ENCODE assay signal across 24 mouse cellular contexts in the genomic region with DNA sequence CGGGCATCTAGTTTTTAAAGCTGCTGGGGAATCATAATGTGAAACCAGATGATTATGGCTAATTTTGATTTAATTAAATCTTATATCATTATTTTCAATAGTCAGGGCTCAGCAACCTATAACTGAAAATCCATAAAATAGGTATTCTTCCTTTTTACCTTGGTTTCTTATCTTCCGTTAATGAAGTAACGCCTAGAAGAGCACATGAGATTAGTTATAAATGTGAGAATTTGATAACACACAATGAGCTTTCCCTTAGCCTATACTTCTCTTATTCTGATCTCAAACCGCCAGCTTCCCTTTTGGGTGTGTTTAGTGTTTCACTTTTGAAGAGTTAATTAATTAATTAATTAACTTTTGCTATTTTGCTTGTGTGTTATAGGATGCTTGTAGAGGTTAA. TPM values are rescaled to one million over a fixed set of nuclear protein-coding genes. Genes with fewer than 3 reads are reported as not detected.
DNase-seq lines count a peak whose midpoint lies in the region; ATAC-seq and TF ChIP-seq lines count a peak whose summit lies in the region.
"Had no signal": no experiment of that assay in that cellular context is flagged by ENCODE, and none has a peak within 500 bp of the region (broad histone marks: within the 10 kb centered on the region; RNA-seq: fewer than 3 reads in every experiment).

No protein-coding gene starts in this region.

- intact Hi-C loops in heart, postnatal 10 days (cut with DNase I) = loop anchor here (5.0 kb wide), 1 partner anchor 111 kb away; the partner anchor contains the start of gene Ntng1

- WGBS in midbrain, embryonic 11.5 days = 92% methylated on average over 4 of the region's 4 CpGs
- WGBS in midbrain, embryonic 13.5 days = 92% methylated on average over 4 of the region's 4 CpGs

- TF ChIP-seq EP300 in MEL (IDR thresholded peaks at IDR 0.05; ENCODE audit: low read depth in 1 of 2, low read length in 2 of 2) = peak; percentile 85 to 88

- no peak for TF ChIP-seq POLR2A in MEL (IDR thresholded peaks at IDR 0.05; ENCODE audit: control insufficient read depth in 1 of 2, insufficient read depth in 1 of 2, low read depth in 1 of 2, low read length in 2 of 2, poor library complexity in 1 of 2)

- H3K27ac ChIP-seq in midbrain, embryonic 11.5 days (ENCODE audit: low read depth, low read length) = no peak overlapping the region
- H3K27ac ChIP-seq in midbrain, embryonic 13.5 days = no peak overlapping the region
- H3K27ac ChIP-seq in MEL (ENCODE audit: control insufficient read depth, low read depth, low read length) = peak overlapping the region; percentile 84

- H3K36me3 ChIP-seq in midbrain, embryonic 11.5 days (ENCODE audit: control insufficient read depth, insufficient read depth, low read length) = no peaks in the 10 kb centered on the region
- H3K36me3 ChIP-seq in midbrain, embryonic 13.5 days = no peaks in the 10 kb centered on the region
- H3K36me3 ChIP-seq in MEL (ENCODE audit: control insufficient read depth in 1 of 2, insufficient read depth in 2 of 2, low read length in 2 of 2) = peaks cover 0 to 24% of the 10 kb centered on the region in 2 experiments; a peak in 2 of 4 replicates

- no peak for ATAC-seq in midbrain, embryonic 11.5 days (ENCODE audit: low FRiP score)
- no peak for ATAC-seq in midbrain, embryonic 13.5 days
- ATAC-seq: activated CD4-positive, CD25-positive, alpha-beta regulatory T cell, adult 4 months; CD4-positive, CD25-positive, alpha-beta regulatory T cell, adult 4 months; Patski had no signal

- no peak overlapping the region for H3K9ac ChIP-seq in midbrain, embryonic 11.5 days (ENCODE audit: low read length)
- H3K9ac ChIP-seq in midbrain, embryonic 13.5 days (replicated peaks) = no peak overlapping the region
- H3K9ac ChIP-seq in MEL (ENCODE audit: control insufficient read depth, low read depth, low read length, poor library complexity, severe bottlenecking) = peak overlapping the region; percentile 53

- DNase-seq in midbrain, embryonic 11.5 days (ENCODE audit: low spot score, missing footprints) = peak; percentile 10
- DNase-seq in MEL (ENCODE audit: low read depth, low spot score) (peak; percentile 58), MEL-GATA-1-ER (ENCODE audit: extremely low read depth, low read depth) (peak; percentile 26), adipocyte (ENCODE audit: low spot score) (no peak)
- no peak for DNase-seq in heart, postnatal 10 days
- DNase-seq: adrenal gland, adult 2 months; adrenal gland, adult 8-10 months; adrenal gland, postnatal 10 days; adrenal gland, postnatal 14 days; adrenal gland, postnatal 25 days; adrenal gland, postnatal 36 days; B cell, adult 2 months; cerebellum, adult 11 months; cerebellum, adult 11-12 months; cerebellum, adult 18-20 months; cerebellum, adult 2 months; cerebellum, adult 8-10 months; cerebellum, adult 9-10 months had no signal

- no peaks in the 10 kb centered on the region for H3K9me3 ChIP-seq in midbrain, embryonic 11.5 days (ENCODE audit: control insufficient read depth, low read length)
- H3K9me3 ChIP-seq in midbrain, embryonic 13.5 days = no peaks in the 10 kb centered on the region
- no peaks in the 10 kb centered on the region for H3K9me3 ChIP-seq in MEL (replicated peaks; ENCODE audit: insufficient read depth, low read length)
- H3K9me3 ChIP-seq: G1E had no signal

- H3K4me2 ChIP-seq in midbrain, embryonic 11.5 days = no peak overlapping the region
- no peak overlapping the region for H3K4me2 ChIP-seq in midbrain, embryonic 13.5 days (replicated peaks)

- TF ChIP-seq CTCF in MEL (IDR thresholded peaks at IDR 0.05 in 2 of 3, conservative IDR thresholded peaks at IDR 0.05 in 1 of 3; ENCODE audit: control insufficient read depth in 1 of 3, insufficient read depth in 1 of 3, low read depth in 2 of 3, low read length in 3 of 3, poor library complexity in 1 of 3, severe bottlenecking in 1 of 3) = no peak

- H3K27me3 ChIP-seq in midbrain, embryonic 11.5 days (ENCODE audit: control insufficient read depth, insufficient read depth, low read length) = no peaks in the 10 kb centered on the region
- no peaks in the 10 kb centered on the region for H3K27me3 ChIP-seq in midbrain, embryonic 13.5 days
- no peaks in the 10 kb centered on the region for H3K27me3 ChIP-seq in MEL (ENCODE audit: control insufficient read depth in 1 of 2, insufficient read depth in 2 of 2, low read length in 2 of 2)
- H3K27me3 ChIP-seq: CH12.LX had no signal

- peaks cover 23% of the 10 kb centered on the region for H3K79me2 ChIP-seq in MEL (ENCODE audit: control insufficient read depth, insufficient read depth, low read length, poor library complexity)

- no peak for TF ChIP-seq RAD21 in MEL (IDR thresholded peaks at IDR 0.05; ENCODE audit: low read depth, low read length)

- peaks cover 9% of the 10 kb centered on the region for H3K4me1 ChIP-seq in midbrain, embryonic 11.5 days (ENCODE audit: control insufficient read depth, insufficient read depth, low read length)
- H3K4me1 ChIP-seq in midbrain, embryonic 13.5 days (replicated peaks) = peaks cover 14% of the 10 kb centered on the region
- peaks cover 10 to 11% of the 10 kb centered on the region in 2 experiments for H3K4me1 ChIP-seq in MEL (ENCODE audit: control insufficient read depth in 1 of 2, insufficient read depth in 2 of 2, low read length in 2 of 2)

- no peak overlapping the region for H3K4me3 ChIP-seq in midbrain, embryonic 11.5 days (ENCODE audit: low read depth, low read length)
- H3K4me3 ChIP-seq in midbrain, embryonic 13.5 days (replicated peaks) = no peak overlapping the region
- peak overlapping the region; percentile 45 to 46 for H3K4me3 ChIP-seq in MEL (ENCODE audit: control insufficient read depth in 1 of 2, insufficient read depth in 1 of 2, low read depth in 2 of 2, low read length in 2 of 2)

TF ChIP-seq in MEL, 35 proteins besides CTCF, POLR2A, EP300 and RAD21:
- TF ChIP-seq MAZ (IDR thresholded peaks at IDR 0.05; ENCODE audit: low read depth, low read length) (no peak), SIN3A (IDR thresholded peaks at IDR 0.05; ENCODE audit: low read length) (peak; percentile 54), GATA1 (IDR thresholded peaks at IDR 0.05; ENCODE audit: low read depth, low read length) (peak; percentile 88), RCOR1 (IDR thresholded peaks at IDR 0.05; ENCODE audit: low read depth, low read length) (no peak; the same call in 1 of the 2 replicates), ETS1 (IDR thresholded peaks at IDR 0.05; ENCODE audit: low read depth, low read length) (peak; percentile 78), MXI1 (IDR thresholded peaks at IDR 0.05; ENCODE audit: low read depth, low read length) (peak; percentile 13; the same call in 1 of the 2 replicates), HCFC1 (IDR thresholded peaks at IDR 0.05; ENCODE audit: low read depth, low read length) (peak; percentile 65; the same call in 1 of the 2 replicates), BHLHE40 (IDR thresholded peaks at IDR 0.05; ENCODE audit: borderline replicate concordance, low read depth, low read length) (0 out of 2 replicates have a peak, but pooled peaks have one; percentile 16), ZNF384 (IDR thresholded peaks at IDR 0.05; ENCODE audit: low read depth, low read length) (no peak), MYB (IDR thresholded peaks at IDR 0.05; ENCODE audit: low read depth, low read length) (peak; percentile 78; the same call in 1 of the 2 replicates), MYC (IDR thresholded peaks at IDR 0.05; ENCODE audit: low read depth, low read length) (peak; percentile 64; the same call in 1 of the 2 replicates), TCF12 (IDR thresholded peaks at IDR 0.05; ENCODE audit: low read depth, low read length) (peak; percentile 76)

RNA-seq across cellular contexts. Expression of gene Prmt6, which starts 2.3 kb away (rescaled TPM):
- 30.8 and 32.8 TPM in 2 replicates for polyA plus RNA-seq in midbrain, embryonic 11.5 days (2014; fragmentation: Nextera tagmentation; extraction: Ambion mirVana)
- polyA plus RNA-seq in midbrain, embryonic 13.5 days (2015; fragmentation: Nextera tagmentation; extraction: Ambion mirVana) = 26.5 and 27.9 TPM in 2 replicates
- 15.9 and 20.7 TPM in 2 replicates for total RNA-seq in MEL (2012; rRNA removed)
- polyA plus RNA-seq in MEL (2012; ENCODE audit: insufficient read depth in 1 of 2, insufficient read length in 2 of 2, low read depth in 1 of 2, low replicate concordance in 2 of 2, missing spikeins in 1 of 2) = 10 to 100 TPM in 1 of 2 experiments, not detected in 1; 19.9 TPM
- 1 to 10 TPM; 7.4 to 8.2 TPM for total RNA-seq in heart, postnatal 10 days (2021)

Comparison
In these comparisons a context has a peak if more than half of its experiments do, and no peak if none do; other contexts are left out.
1. DNase-seq: peak in midbrain, embryonic 11.5 days (single experiment), MEL (single experiment) and MEL-GATA-1-ER (single experiment); none in heart, postnatal 10 days (0 of 2) and adipocyte (single experiment).
2. H3K4me3 ChIP-seq: peak in MEL (2 of 2); none in midbrain, embryonic 11.5 days (single experiment) and midbrain, embryonic 13.5 days (single experiment).